Mouse (Mus musculus): ENCODE results near the gene 4930519P11Rik.

Gene 4930519P11Rik

DNA sequence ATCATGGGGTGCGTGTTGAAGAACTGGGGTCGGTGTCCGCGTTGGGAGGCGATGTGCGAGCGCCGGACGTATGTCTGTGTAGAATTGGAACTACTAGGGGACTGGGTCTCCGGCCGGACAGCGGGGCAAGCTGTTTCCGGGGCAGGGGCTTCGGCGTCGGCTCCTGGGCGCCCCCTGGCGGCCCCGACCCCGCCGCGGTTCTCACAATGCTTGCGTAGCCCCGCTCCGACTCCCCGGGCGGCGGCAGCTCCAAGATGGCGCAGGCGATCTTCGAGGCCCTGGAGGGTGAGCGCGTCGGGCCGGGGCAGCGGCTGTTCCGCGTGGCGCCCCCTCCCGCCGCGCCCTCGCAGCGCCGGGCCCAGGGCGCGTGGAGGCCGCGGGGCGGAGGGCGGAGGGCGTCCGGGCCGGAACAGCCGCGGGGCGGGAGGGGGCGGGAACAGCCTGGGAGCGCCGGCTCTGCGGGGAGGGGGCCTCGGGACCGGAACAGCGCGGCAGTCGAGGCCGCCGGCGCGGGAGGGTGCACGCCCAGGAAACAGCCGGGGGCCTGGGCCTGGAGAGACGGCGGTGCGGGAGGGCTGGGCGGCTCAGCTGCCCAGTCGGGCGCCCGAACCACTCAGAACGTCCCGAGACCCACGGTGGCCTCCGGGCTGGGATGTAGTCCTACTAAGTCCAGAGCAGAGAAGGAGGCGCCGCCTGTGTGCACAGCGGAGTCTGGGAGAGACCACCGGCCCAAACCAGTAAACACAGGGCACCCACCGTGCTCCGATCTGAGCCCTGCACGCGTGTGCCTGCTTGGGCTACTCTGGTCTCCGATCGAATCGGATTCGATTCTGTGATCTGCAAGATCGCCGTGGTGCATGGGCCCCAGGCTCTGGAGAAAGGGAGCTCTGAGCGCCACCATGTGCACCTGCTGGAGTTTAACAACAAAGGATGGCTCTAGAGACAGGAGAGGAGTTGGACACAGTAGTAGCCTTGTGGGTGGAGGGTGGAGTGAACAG lies at the start of gene 4930519P11Rik, which contains the start of gene Zfp341:
4930519P11Rik (minus strand) TSS at position 320 of the 998 bp plus-strand sequence.
Zfp341 (plus strand) TSS at position 180 of the 998 bp plus-strand sequence.
- DNase-seq (ENCODE audit: low spot score), result peak; percentile 81

DNA sequence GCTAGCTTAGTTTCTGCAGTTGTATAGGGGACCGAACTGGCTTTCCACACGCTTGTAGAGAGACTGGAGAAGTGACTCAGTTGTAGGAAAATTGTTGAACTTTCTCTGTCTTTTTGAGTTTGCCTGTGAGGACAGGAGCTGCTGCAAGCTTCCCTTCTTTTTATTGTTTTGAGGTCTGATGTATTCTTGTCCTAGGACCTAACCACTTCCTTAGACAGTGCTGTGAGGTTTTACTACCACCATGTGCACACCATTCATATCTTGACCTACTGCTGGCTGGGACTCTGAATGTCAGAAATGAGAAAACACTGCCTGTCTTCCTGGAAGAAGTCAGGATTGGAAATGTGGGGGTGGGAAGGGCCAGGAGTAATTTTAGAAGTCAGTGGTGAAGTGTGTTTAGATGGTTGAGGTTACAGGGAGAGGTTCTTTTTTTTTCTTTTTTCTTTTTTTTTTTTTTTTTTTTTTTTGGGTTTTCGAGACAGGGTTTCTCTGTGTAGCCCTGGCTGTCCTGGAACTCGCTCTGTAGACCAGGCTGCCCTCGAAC lies 46.4 kb upstream of the 4930519P11Rik start:
- no peak for DNase-seq (ENCODE audit: low spot score)

- no peak for DNase-seq (ENCODE audit: low spot score)
These were observed 45.8 kb upstream of the 4930519P11Rik start for GRCm38 (mm10) chr2:154659070-154659469.

DNA sequence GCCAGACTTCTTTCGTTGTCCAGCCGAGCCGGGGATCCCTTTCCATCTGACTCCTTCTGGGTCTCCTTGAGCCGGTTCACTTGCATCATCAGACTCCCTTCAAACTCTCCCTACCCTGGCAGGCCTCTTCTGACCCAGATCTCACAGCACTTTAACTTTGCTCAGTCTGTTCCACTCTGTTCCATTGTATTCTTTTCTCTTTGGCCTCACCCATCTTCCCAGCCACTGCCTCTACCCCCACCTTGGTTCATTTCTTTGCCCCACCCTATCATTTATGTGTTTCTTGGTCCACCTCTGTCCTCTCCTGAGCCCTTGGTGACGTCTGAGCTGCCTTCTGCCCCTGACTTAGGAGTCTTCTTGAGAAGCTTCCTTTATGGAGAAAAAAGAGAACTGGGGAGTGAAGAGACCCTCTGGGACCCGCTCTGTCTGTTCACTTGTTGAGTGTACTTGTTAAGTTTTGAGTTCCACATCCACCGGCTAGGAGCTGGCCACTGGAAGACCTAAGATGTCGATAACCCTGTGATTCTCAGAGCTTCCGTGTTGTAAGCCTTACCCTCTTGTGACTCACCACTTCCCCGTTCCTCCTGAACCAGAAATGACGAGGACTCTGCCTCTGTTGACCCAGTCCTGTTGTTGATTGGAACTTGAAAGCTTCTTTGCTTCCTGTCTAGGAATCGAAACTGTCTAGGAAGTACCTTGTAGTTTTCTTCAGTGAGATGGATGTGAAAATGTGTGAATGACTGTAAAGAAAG lies 44.4 kb upstream of the 4930519P11Rik start:
- peak; percentile 38 for DNase-seq (ENCODE audit: low spot score)

DNA sequence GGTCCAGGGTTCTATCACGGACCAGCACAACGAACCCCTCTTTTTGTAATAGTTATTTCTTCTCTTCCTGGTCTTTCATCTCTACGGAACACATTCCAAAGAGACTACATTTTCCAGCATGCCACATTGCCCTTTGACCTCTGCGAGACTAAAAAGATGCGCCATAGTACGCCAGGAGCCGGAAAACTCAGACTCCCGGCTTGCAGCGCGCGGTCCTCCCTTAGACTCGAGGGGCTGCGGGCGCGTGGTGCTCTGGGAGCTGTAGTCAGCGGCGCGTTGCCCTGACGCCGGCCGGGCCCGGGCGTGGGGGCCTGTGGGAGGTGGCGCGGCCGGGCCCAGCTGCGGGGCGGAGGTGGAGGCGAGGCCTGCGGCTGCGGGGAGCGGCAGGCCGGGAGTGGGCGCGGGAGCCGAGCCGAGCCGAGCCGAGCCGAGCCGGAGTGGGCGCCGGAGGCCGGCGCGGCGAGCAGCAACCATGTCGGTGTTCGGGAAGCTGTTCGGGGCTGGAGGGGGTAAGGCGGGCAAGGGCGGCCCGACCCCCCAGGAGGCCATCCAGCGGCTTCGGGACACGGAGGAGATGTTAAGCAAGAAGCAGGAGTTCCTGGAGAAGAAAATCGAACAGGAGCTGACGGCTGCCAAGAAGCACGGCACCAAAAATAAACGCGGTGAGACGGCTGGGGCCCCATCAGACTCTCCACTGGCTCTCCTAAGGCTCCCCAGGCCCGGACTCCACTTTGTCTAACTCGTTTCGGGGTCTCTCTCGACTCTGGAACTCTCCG lies 43.7 kb upstream of the 4930519P11Rik start:
- peak; percentile 88 for DNase-seq (ENCODE audit: low spot score)

- no peak for DNase-seq (ENCODE audit: low spot score)
These were observed 42.7 kb upstream of the 4930519P11Rik start for GRCm38 (mm10) chr2:154655878-154656414.

DNA sequence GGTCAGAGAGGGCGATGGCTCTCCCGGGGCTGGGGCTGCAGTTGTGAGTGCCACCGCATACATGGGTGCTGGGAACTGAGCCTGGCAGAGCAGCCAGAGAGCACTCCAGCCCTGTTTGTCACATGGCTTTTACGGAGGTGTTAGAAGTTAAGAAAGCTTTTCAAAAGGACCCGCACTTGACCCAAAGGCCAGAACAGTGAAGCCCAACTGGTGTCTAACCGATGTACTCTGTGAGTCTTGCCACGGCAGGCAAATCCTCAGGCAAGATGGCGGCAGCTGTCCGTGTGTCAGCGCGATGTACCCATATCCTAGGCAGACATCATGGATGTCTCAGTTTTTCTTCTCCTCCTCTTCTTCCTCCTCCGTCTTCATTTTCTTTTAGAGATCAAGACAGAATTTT lies 41.7 kb upstream of the 4930519P11Rik start:
- DNase-seq (ENCODE audit: low spot score), result no peak

DNA sequence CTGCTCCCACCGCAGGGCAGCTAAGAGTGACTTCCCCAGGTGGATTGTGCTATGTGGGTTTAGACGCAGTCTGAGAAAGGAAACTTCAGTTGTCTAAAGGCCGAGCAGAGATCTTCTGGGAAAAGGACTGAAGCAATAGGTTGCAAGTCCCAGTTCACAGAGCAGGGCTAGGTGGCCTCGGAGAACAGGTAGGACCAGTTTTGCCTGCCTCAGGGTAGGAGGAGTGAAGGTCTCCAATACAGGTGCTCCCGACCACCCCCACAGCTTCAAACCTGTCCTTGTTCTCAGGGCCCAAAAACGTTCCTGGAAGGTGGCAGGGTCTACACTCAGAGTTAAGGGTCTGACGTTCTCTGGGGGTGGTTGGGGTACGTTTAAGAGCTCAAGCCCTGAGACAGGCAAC lies 38.1 kb upstream of the 4930519P11Rik start, which contains the start of gene Chmp4b:
Chmp4b (plus strand) TSS at position 343 of the 400 bp plus-strand sequence.
- DNase-seq (ENCODE audit: low spot score), result peak; percentile 60

DNA sequence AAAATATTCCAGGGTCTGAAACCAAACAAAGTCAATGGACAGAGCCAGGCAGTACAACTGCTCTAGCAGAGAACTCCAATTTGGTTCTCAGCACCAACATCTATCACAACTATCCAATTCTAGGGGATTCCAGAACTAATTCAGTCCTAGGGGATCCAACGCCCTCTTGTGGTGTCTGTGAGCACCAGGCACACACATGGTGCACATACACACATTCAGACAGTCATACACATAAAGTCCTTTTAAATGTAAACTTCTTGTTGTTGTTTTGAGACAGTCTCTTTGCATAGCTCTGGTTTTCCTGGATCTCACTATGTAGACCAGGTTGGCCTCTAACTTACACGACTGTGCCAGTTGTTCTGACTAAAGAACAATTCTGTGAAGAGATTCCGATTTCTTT lies 37.2 kb upstream of the 4930519P11Rik start:
- no peak for DNase-seq (ENCODE audit: low spot score)

GRCm38 (mm10) chr2:154648086-154648485 lies 34.8 kb upstream of the 4930519P11Rik start:
- DNase-seq (ENCODE audit: low spot score), result no peak

DNA sequence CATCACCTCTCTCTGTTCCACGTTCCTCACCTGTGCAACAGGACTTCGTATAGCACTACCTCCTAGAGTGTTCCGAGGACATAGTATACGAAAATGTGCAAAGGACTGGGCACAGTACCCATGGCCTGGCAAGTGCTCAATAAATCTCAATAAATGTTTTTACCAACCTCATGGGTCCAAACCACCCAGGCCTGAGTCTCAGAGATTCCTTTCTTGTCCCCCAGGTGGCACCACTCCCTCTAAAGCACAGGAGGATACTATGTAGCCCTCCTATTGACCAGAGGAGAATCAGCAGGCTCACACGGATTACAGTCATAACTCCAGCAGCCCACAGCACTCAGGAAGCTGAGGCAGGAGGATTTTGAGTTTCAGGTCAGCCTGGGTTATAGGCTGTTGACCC lies 33.4 kb upstream of the 4930519P11Rik start:
- DNase-seq (ENCODE audit: low spot score), result no peak

DNA sequence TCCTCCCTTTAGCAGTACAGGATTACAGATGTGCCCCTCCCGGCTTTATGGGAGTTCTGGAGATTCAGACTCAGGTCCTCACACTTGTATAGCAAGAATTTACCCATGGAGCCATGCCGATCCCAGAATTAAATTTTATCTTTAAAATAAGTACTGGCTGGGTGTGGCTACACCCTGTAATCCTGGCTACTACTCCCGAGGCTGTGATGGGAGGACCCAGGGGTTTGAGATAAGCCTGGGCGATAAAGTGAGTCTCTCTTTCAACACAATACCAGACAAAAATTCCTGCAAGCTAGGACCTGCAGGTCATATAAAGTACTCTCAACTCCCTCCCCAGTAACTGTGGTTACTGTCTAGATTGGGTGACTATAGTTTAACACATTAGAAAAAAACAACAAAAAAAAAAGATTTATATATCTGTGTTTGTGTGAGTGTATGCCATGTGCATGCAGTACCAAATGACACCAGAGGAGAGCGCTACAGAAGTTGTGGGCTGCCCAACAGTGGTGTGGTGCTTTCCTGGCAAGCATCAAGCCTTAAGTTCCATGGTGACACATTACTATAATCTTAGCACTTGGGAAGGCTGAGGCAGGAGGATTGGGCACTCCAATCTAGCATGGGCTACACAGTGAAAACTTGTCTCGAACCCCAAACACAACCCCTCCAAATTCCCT lies 29.6 kb upstream of the 4930519P11Rik start:
- DNase-seq (ENCODE audit: low spot score), result no peak

GRCm38 (mm10) chr2:154642005-154642459 lies 28.8 kb upstream of the 4930519P11Rik start:
- no peak for DNase-seq (ENCODE audit: low spot score)

DNA sequence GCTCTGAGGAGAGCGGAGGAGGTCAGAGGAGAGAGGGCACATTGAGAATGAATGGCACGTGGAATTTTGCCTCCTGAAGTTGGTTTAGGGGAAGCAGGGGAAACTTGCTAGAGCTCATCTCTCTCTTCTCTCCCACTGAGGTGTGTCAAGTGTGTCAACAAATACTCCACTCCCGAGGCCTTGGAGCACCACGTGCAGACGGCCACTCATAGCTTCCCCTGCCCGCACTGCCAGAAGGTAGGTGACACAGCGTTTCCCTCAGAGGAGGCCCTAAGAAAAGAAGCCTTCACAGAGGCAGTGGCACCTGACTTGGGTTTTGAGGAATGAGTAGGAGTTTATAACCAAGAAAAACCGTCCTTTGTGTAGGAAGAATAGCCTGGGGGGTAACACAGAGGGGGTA lies 27.9 kb upstream of the 4930519P11Rik start:
- DNase-seq (ENCODE audit: low spot score), result no peak

DNA sequence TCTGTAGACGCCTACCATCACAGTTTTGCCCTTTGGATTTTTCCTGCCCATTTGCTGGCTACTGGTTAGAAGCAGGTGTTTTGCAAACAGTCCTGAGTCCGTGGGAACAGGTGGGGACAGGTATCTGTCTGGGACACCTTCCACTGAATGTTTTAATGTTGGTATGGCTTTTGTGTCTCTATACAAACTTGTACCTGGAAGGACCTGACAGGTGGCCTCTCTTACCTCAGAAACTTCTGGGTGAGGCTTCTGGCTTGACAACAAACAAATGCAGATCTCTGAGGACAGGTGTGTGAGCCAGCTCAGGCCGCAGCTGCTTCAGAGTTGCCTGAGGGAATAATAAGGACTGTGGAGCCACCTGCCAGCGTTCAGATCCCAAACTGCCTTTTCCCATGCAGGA lies 25.9 kb upstream of the 4930519P11Rik start:
- no peak for DNase-seq (ENCODE audit: low spot score)

DNA sequence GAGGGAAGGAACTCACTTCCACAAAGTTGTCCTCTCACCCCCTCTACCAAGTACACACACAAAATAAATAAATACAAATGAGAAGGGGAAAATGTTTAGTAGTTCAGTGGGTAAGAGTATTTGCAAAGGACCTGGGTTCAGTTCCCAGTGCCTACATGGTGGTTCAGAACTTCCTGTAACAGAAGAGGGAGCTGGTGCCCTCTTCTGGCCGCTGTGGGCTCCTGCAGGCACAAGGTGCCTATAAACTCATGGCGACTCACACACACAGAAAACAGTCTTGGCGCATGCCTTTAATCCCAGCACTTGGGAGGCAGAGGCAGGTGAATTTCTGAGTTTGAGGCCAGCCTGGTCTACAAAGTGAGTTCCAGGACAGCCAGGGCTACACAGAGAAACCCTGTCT lies 25.3 kb upstream of the 4930519P11Rik start:
- DNase-seq (ENCODE audit: low spot score), result no peak

DNA sequence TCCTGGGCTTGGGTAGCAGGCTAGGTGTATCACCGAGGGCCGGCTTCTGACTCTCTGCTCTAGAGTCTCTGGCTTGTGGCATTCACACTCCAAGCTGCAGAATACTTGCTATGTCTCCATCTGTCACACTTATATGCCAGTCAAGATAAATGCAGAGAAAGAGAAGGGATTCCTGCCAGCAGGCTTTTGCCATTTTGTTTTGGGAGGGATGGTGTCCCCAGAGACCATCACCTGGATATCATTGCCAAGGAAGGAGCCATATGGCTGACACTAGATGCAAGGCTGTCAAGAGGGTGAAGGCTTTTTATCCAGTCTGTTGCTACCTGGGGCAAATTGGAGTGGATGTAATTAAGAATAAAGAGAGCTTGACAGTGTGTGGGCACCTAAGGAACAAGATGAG lies 22.6 kb upstream of the 4930519P11Rik start:
- DNase-seq (ENCODE audit: low spot score), result no peak

GRCm38 (mm10) chr2:154633876-154634644 lies 20.8 kb upstream of the 4930519P11Rik start:
- no peak for DNase-seq (ENCODE audit: low spot score)

- DNase-seq (ENCODE audit: low spot score), result no peak
These were observed 20.0 kb upstream of the 4930519P11Rik start for GRCm38 (mm10) chr2:154633039-154633742.

All from urinary bladder, postnatal 25 days (tissue).